ENCODE assay signal across 21 mouse cellular contexts in genomic region chr2:34623181-34623580, GRCm38 (mm10).
A peak's percentile ranks its signal among the peaks of the same experiment; 100 is the strongest.
DNase-seq lines count a peak whose midpoint lies in the region; ATAC-seq lines count a peak whose summit lies in the region.
"Had no signal": no experiment of that assay in that cellular context is flagged by ENCODE, and none has a peak within 500 bp of the region (broad histone marks: within the 10 kb centered on the region; RNA-seq: fewer than 3 reads in every experiment).

No protein-coding gene starts in this region.

- H3K9me3 ChIP-seq in neural tube, embryonic 13.5 days = no peaks in the 10 kb centered on the region
- no peaks in the 10 kb centered on the region for H3K9me3 ChIP-seq in neural tube, embryonic 15.5 days (replicated peaks)
- H3K9me3 ChIP-seq: heart, embryonic 10.5 days; limb, embryonic 13.5 days; liver, embryonic 13.5 days; lung, embryonic 15.5 days; neural tube, embryonic 12.5 days had no signal

- 69% methylated on average over 8 of the region's 8 CpGs for WGBS in neural tube, embryonic 13.5 days
- 53% methylated on average over 8 of the region's 8 CpGs for WGBS in neural tube, embryonic 15.5 days

- 0 out of 2 replicates have a peak, but pooled peaks have one; percentile 33 for ATAC-seq in neural tube, embryonic 13.5 days (ENCODE audit: low read depth)
- ATAC-seq in neural tube, embryonic 15.5 days (ENCODE audit: low FRiP score) = no peak
- ATAC-seq: CD4-positive, CD25-positive, alpha-beta regulatory T cell, adult 4 months; forebrain, embryonic 16.5 days; Patski had no signal

- H3K27ac ChIP-seq in neural tube, embryonic 13.5 days (replicated peaks) = peak overlapping the region; percentile 49
- H3K27ac ChIP-seq in neural tube, embryonic 15.5 days (replicated peaks) = no peak overlapping the region
- H3K27ac ChIP-seq: heart, embryonic 10.5 days; kidney, postnatal 0 days; limb, embryonic 13.5 days; liver, embryonic 13.5 days; lung, embryonic 15.5 days; neural tube, embryonic 12.5 days; stomach, postnatal 0 days had no signal

- peaks cover 10% of the 10 kb centered on the region for H3K36me3 ChIP-seq in neural tube, embryonic 13.5 days
- H3K36me3 ChIP-seq in neural tube, embryonic 15.5 days = 0 out of 2 replicates have a peak, but pooled peaks cover 4% of the 10 kb centered on the region
- H3K36me3 ChIP-seq: lung, embryonic 15.5 days had no signal

- H3K9ac ChIP-seq in neural tube, embryonic 13.5 days = no peak overlapping the region
- H3K9ac ChIP-seq in neural tube, embryonic 15.5 days (replicated peaks) = no peak overlapping the region
- H3K9ac ChIP-seq: limb, embryonic 13.5 days; liver, embryonic 13.5 days; lung, embryonic 15.5 days; neural tube, embryonic 12.5 days had no signal

- no peak overlapping the region for H3K4me3 ChIP-seq in neural tube, embryonic 13.5 days
- no peak overlapping the region for H3K4me3 ChIP-seq in neural tube, embryonic 15.5 days (replicated peaks)
- H3K4me3 ChIP-seq: heart, embryonic 10.5 days; limb, embryonic 13.5 days; liver, embryonic 13.5 days; lung, embryonic 15.5 days; neural tube, embryonic 12.5 days had no signal

- no peak overlapping the region for H3K4me2 ChIP-seq in neural tube, embryonic 13.5 days
- H3K4me2 ChIP-seq in neural tube, embryonic 15.5 days = no peak overlapping the region
- H3K4me2 ChIP-seq: limb, embryonic 13.5 days; liver, embryonic 13.5 days; lung, embryonic 15.5 days; neural tube, embryonic 12.5 days had no signal

- peak; percentile 16 for DNase-seq in cerebellum, adult 11 months
- DNase-seq in cerebellum, adult 9-10 months = no peak
- DNase-seq in cerebellum, postnatal 14 days = peak; percentile 44 to 55
- DNase-seq in kidney, adult 18-20 months = no peak
- no peak for DNase-seq in urinary bladder, postnatal 36 days (ENCODE audit: low spot score in 2 of 2)
- DNase-seq: heart, postnatal 14 days; kidney, adult 11 months; liver, embryonic 13.5 days; right cerebral cortex, postnatal 4 days; thymus, postnatal 14 days had no signal

- no peaks in the 10 kb centered on the region for H3K27me3 ChIP-seq in neural tube, embryonic 13.5 days
- H3K27me3 ChIP-seq in neural tube, embryonic 15.5 days (replicated peaks) = no peaks in the 10 kb centered on the region
- H3K27me3 ChIP-seq: limb, embryonic 13.5 days; liver, embryonic 13.5 days; lung, embryonic 15.5 days; neural tube, embryonic 12.5 days; Patski had no signal

- H3K4me1 ChIP-seq in neural tube, embryonic 13.5 days (replicated peaks) = peaks cover 51% of the 10 kb centered on the region
- peaks cover 38% of the 10 kb centered on the region for H3K4me1 ChIP-seq in neural tube, embryonic 15.5 days

Comparison
In these comparisons a context has a peak if more than half of its experiments do, and no peak if none do; other contexts are left out.
1. DNase-seq: peak in cerebellum, adult 11 months (single experiment) and cerebellum, postnatal 14 days (2 of 2); none in cerebellum, adult 9-10 months (single experiment), kidney, adult 18-20 months (single experiment) and urinary bladder, postnatal 36 days (0 of 2).